Mouse (Mus musculus) urinary bladder, postnatal 36 days (tissue): ENCODE measurements around the gene Galnt18.

Experiments
- DNase-seq, 2 experiments: peaks; one replicate each; pipeline ENCODE4 v3.0.0; 2022; ENCODE audit warnings: low spot score in 2 of 2, mixed read lengths in 1 of 2

Galnt18 gene

GRCm38 (mm10) chr7:111779504-111780242, at the start of gene Galnt18:
TSS of gene Galnt18 (minus strand) at chr7:111779977.
- DNase-seq, result peak; percentile 90 to 93

- DNase-seq, result peak in 1 of 2 experiments; percentile 17
Measured at GRCm38 (mm10) chr7:111827337-111827736, 47.6 kb upstream of the Galnt18 start.

- peak in 1 of 2 experiments; percentile 11 for DNase-seq
Measured at GRCm38 (mm10) chr7:111813093-111813492, 33.3 kb upstream of the Galnt18 start.

- no peak for DNase-seq
Measured at GRCm38 (mm10) chr7:111811036-111811435, 31.3 kb upstream of the Galnt18 start.

- DNase-seq, result no peak
Measured at GRCm38 (mm10) chr7:111809796-111810195, 30.0 kb upstream of the Galnt18 start.

- DNase-seq, result no peak
Measured at GRCm38 (mm10) chr7:111806083-111806482, 26.3 kb upstream of the Galnt18 start.

- DNase-seq, result no peak
Measured at GRCm38 (mm10) chr7:111804646-111805045, 24.9 kb upstream of the Galnt18 start.

GRCm38 (mm10) chr7:111800785-111801184, 21.0 kb upstream of the Galnt18 start:
- DNase-seq, result no peak

- DNase-seq, result no peak
Measured at GRCm38 (mm10) chr7:111800120-111800519, 20.3 kb upstream of the Galnt18 start.

GRCm38 (mm10) chr7:111799021-111799420, 19.2 kb upstream of the Galnt18 start:
- DNase-seq, result no peak

GRCm38 (mm10) chr7:111797337-111798010, 17.7 kb upstream of the Galnt18 start:
- DNase-seq, result no peak

GRCm38 (mm10) chr7:111795059-111795458, 15.3 kb upstream of the Galnt18 start:
- DNase-seq, result no peak

- DNase-seq, result no peak
Measured at GRCm38 (mm10) chr7:111792154-111792553, 12.4 kb upstream of the Galnt18 start.

GRCm38 (mm10) chr7:111791347-111791746, 11.6 kb upstream of the Galnt18 start:
- no peak for DNase-seq

GRCm38 (mm10) chr7:111787921-111788320, 8.1 kb upstream of the Galnt18 start:
- DNase-seq, result no peak

- DNase-seq, result no peak
Measured at GRCm38 (mm10) chr7:111785478-111785877, 5.7 kb upstream of the Galnt18 start.

GRCm38 (mm10) chr7:111782126-111782525, 2.3 kb upstream of the Galnt18 start:
- DNase-seq, result peak; percentile 21 to 56

- DNase-seq, result no peak
Measured at GRCm38 (mm10) chr7:111781316-111781715, 1.5 kb upstream of the Galnt18 start.

GRCm38 (mm10) chr7:111778789-111779503, 831 bp downstream of the Galnt18 start:
- DNase-seq, result peak; percentile 8 to 9

- DNase-seq, result no peak
Measured at GRCm38 (mm10) chr7:111778212-111778611, 1.6 kb downstream of the Galnt18 start.

GRCm38 (mm10) chr7:111777186-111777585, 2.6 kb downstream of the Galnt18 start:
- no peak for DNase-seq

GRCm38 (mm10) chr7:111776160-111776559, 3.6 kb downstream of the Galnt18 start:
- no peak for DNase-seq
